Mouse (Mus musculus): Measurements from ENCODE around the gene Ndufb8.

Ndufb8 gene

GRCm38 (mm10) chr19:44554861-44555590 is at the start of gene Ndufb8:
Gene Ndufb8 (minus strand): TSS chr19:44555440.
- DNase-seq (ENCODE audit: low spot score in 2 of 2) = peak; percentile 92 to 96

GRCm38 (mm10) chr19:44594180-44594579 is 38.9 kb upstream of the Ndufb8 start:
- DNase-seq (ENCODE audit: low spot score in 2 of 2) = no peak

DNA sequence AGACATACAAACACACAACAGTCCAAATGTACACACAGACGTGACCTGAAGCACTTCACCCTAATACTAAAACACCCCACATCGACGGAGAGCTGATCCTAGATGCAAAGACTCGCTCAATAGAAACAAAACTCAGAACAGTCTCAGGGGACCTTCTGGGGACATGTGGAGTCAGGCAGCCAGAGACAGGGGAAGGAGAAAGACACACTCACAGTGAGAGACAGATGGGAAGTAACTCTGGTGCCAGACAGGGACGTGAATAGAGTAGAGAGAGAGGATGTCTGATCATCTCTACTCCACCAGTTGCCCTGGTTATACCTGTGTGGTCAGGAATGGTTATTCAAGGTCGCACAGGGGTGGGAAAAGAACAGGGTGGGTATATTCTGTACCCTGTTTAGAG is 36.4 kb upstream of the Ndufb8 start:
- no peak for DNase-seq (ENCODE audit: low spot score in 2 of 2)

GRCm38 (mm10) chr19:44590992-44591391 is 35.8 kb upstream of the Ndufb8 start:
- no peak for DNase-seq (ENCODE audit: low spot score in 2 of 2)

DNA sequence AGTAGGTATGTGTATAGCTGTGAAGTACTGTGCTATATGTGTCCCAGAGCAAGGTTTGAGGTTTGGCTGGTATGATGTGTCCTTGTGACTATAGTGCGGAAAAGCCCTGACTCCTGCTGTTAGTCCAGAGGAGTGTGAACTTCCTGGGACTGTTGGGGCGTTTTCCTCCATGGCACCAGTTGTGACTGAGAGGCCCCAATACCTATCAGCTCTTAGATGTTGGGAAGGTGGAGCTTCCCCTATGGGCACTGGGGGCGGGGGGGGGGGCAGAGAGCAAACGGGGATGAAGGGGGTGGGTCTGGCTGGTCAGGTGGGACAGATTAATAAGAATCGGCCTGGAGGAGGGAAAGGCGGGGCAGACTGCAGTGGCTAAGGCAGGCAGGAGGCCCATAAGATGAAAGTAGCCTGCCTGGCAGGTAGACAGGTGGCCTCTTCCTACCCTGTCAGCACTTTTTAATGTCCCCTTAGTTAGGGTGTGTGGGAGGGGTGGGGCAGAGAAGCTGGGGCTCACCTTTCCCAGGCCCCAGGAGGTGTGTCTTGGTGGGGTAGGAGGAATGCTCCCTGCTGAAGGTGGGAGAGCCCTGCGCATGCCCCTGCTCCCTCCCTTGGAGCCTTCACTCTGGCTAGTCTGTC is 34.5 kb upstream of the Ndufb8 start:
- no peak for DNase-seq (ENCODE audit: low spot score in 2 of 2)

- no peak for DNase-seq (ENCODE audit: low spot score in 2 of 2)
These were observed 32.8 kb upstream of the Ndufb8 start for GRCm38 (mm10) chr19:44588036-44588435.

GRCm38 (mm10) chr19:44582638-44583309 is 27.5 kb upstream of the Ndufb8 start:
- peak; percentile 77 to 90 for DNase-seq (ENCODE audit: low spot score in 2 of 2)

DNA sequence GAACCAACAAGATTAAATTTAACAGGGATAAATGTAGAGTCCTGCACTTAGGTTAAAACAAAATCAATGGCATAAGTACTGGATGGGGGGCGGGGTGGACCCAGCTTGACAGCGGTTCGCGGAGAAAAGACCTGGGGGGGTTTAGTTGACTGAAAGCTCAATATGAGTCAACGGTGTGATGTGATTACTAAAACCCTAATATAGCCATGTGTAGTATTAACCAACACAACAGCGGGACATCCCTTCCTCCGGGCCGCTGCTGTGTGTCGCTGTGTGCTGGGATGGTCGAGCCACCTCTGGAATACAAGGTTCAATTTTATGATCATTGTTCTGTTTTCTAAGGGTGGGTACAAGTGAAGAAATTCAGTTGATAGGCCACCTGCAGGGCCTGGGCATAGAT is 26.9 kb upstream of the Ndufb8 start:
- no peak for DNase-seq (ENCODE audit: low spot score in 2 of 2)

GRCm38 (mm10) chr19:44578038-44578437 is 22.8 kb upstream of the Ndufb8 start:
- no peak for DNase-seq (ENCODE audit: low spot score in 2 of 2)

DNA sequence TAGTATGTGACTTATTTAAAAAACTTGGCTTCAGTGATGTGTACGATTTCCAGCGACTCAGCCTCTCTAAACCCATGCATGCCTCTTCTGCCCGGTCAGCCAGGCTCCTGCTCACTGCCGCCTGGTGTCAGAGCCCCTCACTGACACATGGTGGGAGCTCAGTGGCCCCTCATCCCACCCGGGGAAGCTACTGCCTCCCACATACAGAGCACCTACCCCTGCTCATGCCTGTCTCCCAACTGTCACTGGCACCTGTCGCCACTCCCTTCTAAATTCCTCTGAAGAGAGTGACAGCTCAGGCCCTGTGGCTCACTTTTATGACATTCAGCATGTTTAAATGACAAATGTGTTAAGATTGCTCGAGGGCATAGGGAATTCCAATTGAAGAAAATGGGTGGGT is 21.0 kb upstream of the Ndufb8 start:
- DNase-seq (ENCODE audit: low spot score in 2 of 2) = no peak

DNA sequence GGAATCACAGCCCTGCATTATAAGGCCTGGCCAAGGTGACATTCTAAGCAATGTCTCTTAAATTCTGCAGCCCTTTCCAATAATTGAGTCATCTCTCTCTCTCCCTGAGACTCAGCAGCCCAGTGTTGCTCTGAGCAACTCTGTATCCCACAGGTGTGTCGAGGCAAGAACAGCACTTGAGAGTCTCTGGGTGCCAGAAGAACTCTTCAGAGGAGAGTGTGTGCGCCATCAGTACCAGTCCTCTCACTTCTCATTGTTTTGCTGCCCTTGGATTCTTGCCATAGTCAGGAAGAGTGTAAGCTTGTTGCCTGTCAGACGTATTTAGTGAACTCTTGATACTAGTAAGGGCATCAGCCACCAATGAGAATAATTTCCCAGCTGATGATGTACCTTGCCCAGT is 12.5 kb upstream of the Ndufb8 start:
- no peak for DNase-seq (ENCODE audit: low spot score in 2 of 2)

DNA sequence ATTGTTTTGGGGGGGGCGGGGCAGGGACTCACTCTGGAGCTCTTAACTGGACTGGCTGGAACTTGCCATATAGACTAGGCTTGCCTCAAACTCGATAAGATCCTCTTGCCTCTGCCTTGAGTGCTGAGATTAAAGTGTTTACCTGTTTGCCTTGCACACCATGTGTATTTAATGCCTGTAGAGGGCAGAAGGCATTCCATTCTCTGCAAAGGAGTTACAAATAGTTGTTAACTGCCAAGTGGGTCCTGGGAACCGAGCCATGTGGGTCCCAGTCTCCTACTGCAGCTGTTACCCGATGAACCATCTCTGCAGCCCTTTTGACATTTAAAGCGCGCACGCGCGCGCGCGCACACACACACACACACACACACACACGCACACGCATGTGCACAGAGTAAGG is 8.8 kb upstream of the Ndufb8 start:
- DNase-seq (ENCODE audit: low spot score in 2 of 2) = no peak

DNA sequence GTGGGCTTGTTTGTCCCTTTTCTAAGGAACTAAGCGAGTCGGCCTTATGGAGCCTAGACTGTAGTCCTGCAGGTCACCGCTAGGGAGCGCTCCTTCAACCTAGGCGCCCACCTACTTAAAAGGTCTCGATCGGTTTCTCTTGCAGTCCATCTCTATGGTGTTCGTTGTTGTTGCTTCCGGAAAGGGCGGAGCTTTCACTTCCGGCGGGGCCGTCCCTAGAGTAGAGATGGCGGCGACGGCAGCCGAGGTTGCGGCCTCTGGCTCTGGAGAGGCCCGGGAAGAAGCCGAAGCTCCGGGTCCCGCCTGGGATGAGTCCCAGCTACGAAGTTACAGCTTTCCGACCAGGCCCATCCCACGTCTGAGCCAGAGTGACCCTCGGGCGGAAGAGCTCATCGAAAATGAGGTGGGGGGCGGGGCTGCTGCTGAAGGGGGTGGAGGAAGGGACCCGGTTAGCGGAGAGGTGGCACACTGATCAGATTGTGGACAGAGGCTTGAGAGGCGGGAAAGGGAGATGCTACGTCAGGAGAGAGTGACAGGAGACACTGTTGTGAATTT is 7.5 kb upstream of the Ndufb8 start, which contains the start of gene Hif1an:
Gene Hif1an, plus strand, starts transcription at position 199 of the 555 bp plus-strand sequence.
- peak; percentile 85 to 88 for DNase-seq (ENCODE audit: low spot score in 2 of 2)

- DNase-seq (ENCODE audit: low spot score in 2 of 2) = peak; percentile 2 to 5
These were observed 765 bp downstream of the Ndufb8 start for GRCm38 (mm10) chr19:44554490-44554860.

- DNase-seq (ENCODE audit: low spot score in 2 of 2) = no peak
These were observed 2.0 kb downstream of the Ndufb8 start for GRCm38 (mm10) chr19:44553286-44553685.

DNA sequence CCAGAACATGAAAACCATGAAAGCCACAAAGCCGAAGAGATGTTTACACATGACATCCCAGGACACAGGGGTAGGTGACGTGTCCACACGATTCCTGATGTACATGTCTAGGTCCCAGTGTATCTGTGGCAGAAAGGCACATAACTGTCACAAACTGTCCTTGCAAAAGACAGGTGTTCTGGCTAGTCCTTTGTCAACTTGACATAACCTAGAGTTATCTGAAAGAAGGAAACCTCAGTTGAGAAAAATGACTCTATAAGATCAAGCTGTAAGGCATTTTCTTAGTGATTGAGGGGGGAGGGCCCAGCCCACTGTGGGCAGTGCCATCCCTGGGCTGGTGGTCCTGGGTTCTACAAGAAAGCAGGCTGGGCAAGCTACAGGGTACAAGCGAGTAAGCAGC is 2.5 kb downstream of the Ndufb8 start, which contains the start of gene Gm20538:
Gene Gm20538, minus strand, starts transcription at position 101 of the 400 bp plus-strand sequence.
- no peak for DNase-seq (ENCODE audit: low spot score in 2 of 2)

- DNase-seq (ENCODE audit: low spot score in 2 of 2) = peak; percentile 10 to 29
These were observed 9.8 kb downstream of the Ndufb8 start, which contains the start of gene Sec31b for GRCm38 (mm10) chr19:44545321-44546041. Gene Sec31b (minus strand): TSS chr19:44545864.

DNA sequence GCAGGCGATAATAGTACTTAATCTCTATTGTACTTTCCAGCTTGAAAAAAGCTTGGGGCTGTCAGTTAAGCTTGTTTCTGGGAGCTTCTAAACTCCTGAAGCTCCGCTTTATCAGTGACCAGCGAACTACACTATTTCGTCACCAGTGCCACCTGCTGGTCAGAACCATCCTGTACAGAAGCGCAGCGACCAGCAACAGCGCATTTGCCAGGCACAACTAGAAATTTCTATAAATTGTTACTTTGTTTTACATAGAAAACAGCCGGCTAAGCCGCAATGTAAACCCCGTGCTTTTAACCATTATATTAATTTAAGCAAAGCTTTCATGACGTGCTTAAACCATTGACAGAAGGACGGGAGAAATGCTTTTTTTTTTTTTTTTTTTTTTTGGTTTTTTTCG is 10.5 kb downstream of the Ndufb8 start:
- DNase-seq (ENCODE audit: low spot score in 2 of 2) = peak; percentile 30 to 65

DNA sequence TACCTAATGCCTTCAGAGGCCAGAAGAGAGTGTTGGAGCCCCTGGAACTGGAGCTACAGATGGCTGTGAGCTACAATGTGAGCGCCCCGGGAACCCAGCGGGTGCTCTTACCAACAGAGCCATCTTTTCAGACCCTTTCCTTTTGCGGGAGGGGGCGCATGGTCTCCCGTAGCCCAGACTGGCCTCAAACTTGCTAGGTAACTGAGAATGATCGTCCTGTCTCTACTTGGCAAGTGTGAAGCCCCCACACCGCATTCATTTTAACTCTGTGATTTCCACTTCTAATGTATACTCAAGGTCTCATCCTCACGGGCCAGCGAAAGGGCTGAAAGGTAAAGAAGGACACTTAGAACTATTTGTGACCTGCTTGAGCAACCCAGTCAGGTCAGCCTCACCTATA is 10.9 kb downstream of the Ndufb8 start:
- no peak for DNase-seq (ENCODE audit: low spot score in 2 of 2)

- DNase-seq (ENCODE audit: low spot score in 2 of 2) = no peak
These were observed 12.5 kb downstream of the Ndufb8 start for GRCm38 (mm10) chr19:44542694-44543178.

DNA sequence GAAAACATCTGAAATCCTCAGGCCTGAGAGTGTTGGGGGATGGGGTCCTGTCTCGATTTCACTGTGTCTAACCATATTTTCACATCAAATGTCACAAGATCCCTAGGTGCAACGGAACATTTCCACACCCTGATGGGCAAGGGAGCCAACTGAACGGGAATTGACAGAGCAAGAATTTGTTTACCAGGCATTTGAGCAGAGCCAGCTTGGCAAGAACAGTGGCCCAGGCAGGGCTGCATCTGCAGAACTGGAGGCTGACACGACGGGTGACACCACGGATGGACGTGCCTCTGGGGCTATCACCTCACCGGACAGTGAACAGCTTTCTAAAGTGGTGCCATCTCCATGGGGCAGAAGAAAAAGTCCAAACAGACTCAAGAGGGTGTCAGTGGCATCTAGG is 17.8 kb downstream of the Ndufb8 start:
- DNase-seq (ENCODE audit: low spot score in 2 of 2) = no peak

All from urinary bladder, adult 18-20 months (tissue).